8 mouse cellular contexts compared by ENCODE assay signal in the genomic region with DNA sequence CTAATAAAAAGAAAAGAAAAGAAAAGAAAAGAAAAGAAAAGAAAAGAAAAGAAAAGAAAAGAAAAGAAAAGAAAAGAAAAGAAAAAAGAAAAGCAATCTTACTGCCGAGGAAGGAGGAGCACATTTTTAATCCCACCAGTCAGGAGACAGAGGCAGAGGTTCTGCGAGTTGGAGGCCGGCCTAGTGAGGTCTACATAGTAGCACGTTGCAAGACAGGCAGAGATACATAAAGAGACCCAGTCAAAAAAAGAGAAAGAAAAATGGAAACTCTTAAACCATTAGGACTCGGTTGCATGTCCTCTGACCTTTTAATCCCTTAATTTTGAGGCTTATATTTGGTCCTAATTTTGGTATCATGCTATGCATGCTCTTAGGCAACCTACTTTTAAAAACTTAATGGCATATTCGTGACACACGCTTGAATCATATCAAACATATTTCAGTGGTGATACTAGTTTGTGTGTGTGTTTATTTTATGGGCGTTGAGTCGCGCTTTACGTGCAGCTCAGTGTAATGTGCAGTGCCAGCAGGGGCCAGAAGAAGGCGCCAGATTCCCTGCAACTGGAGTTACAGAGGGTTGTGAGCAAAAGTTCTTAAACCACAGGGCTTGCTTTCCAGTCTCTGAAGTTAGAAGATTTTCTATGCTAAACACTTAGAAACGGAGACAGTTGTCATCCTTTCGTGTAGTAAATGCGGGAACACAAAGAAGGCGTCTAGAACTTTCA. TPM values are rescaled to one million over a fixed set of nuclear protein-coding genes. Genes with fewer than 3 reads are reported as not detected.
A peak's percentile ranks its signal among the peaks of the same experiment; 100 is the strongest.
DNase-seq lines count a peak whose midpoint lies in the region; ATAC-seq and TF ChIP-seq lines count a peak whose summit lies in the region.

No protein-coding gene starts in this region.

- no peak for TF ChIP-seq POLR2A in bone marrow macrophage, adult 2 months (IDR thresholded peaks at IDR 0.05; ENCODE audit: borderline replicate concordance, low read depth, low read length)
- TF ChIP-seq POLR2A in myocyte (IDR thresholded peaks at IDR 0.05; ENCODE audit: insufficient read length, low read depth): no peak

- TF ChIP-seq CTCF in C2C12 (IDR thresholded peaks at IDR 0.05; ENCODE audit: control insufficient read depth, insufficient read depth, insufficient read length): peak; percentile 63
- peak; percentile 77; the same call in 1 of the 2 replicates for TF ChIP-seq CTCF in bone marrow macrophage, adult 2 months (IDR thresholded peaks at IDR 0.05; ENCODE audit: low read depth, low read length)

- 10% methylated on average over 16 of the region's 16 CpGs for WGBS in heart, embryonic 11.5 days (ENCODE audit: insufficient replicate concordance)
- 11% methylated on average over 16 of the region's 16 CpGs for WGBS in kidney, embryonic 14.5 days
- WGBS in liver, embryonic 11.5 days: 8% methylated on average over 16 of the region's 16 CpGs
- 8% methylated on average over 16 of the region's 16 CpGs for WGBS in stomach, embryonic 15.5 days

- H3K4me3 ChIP-seq in C2C12 (ENCODE audit: insufficient read depth, poor library complexity, severe bottlenecking) (no peak overlapping the region), myocyte (peak overlapping the region; percentile 25)
- H3K4me3 ChIP-seq in bone marrow macrophage, adult 2 months (ENCODE audit: insufficient read depth, low read length): peak overlapping the region; percentile 22
- peak overlapping the region; percentile 66 for H3K4me3 ChIP-seq in heart, embryonic 11.5 days (ENCODE audit: low read depth, low read length)
- peak overlapping the region; percentile 60 for H3K4me3 ChIP-seq in kidney, embryonic 14.5 days (ENCODE audit: low read length)
- H3K4me3 ChIP-seq in liver, embryonic 11.5 days (ENCODE audit: low read depth, low read length): peak overlapping the region; percentile 67
- H3K4me3 ChIP-seq in stomach, embryonic 15.5 days (replicated peaks): peak overlapping the region; percentile 67

- peak overlapping the region; percentile 97 for H3K4me2 ChIP-seq in heart, embryonic 11.5 days
- H3K4me2 ChIP-seq in kidney, embryonic 14.5 days (replicated peaks; ENCODE audit: low read depth, low read length): peak overlapping the region; percentile 93
- H3K4me2 ChIP-seq in liver, embryonic 11.5 days: peak overlapping the region; percentile 99
- H3K4me2 ChIP-seq in myocyte (ENCODE audit: low read depth): peak overlapping the region; percentile 90
- H3K4me2 ChIP-seq in stomach, embryonic 15.5 days: peak overlapping the region; percentile 97

- H3K36me3 ChIP-seq in C2C12 (ENCODE audit: control insufficient read depth, insufficient read depth): peaks cover 17% of the 10 kb centered on the region
- no peaks in the 10 kb centered on the region for H3K36me3 ChIP-seq in heart, embryonic 11.5 days (ENCODE audit: control insufficient read depth, insufficient read depth, low read length)
- H3K36me3 ChIP-seq in kidney, embryonic 14.5 days (ENCODE audit: control insufficient read depth, insufficient read depth, low read length): peaks cover 9% of the 10 kb centered on the region; the same call in 1 of the 2 replicates
- peaks cover 3% of the 10 kb centered on the region for H3K36me3 ChIP-seq in liver, embryonic 11.5 days (ENCODE audit: control insufficient read depth, insufficient read depth, low read length)
- H3K36me3 ChIP-seq in myocyte (ENCODE audit: control insufficient read depth, insufficient read depth): no peaks in the 10 kb centered on the region
- H3K36me3 ChIP-seq in stomach, embryonic 15.5 days: 0 out of 2 replicates have a peak, but pooled peaks cover 5% of the 10 kb centered on the region

- H3K9ac ChIP-seq in heart, embryonic 11.5 days (ENCODE audit: low read depth, low read length): no peak overlapping the region
- no peak overlapping the region for H3K9ac ChIP-seq in kidney, embryonic 14.5 days (ENCODE audit: low read depth, low read length)
- H3K9ac ChIP-seq in liver, embryonic 11.5 days (ENCODE audit: low read depth, low read length): no peak overlapping the region
- no peak overlapping the region for H3K9ac ChIP-seq in stomach, embryonic 15.5 days

- H3K27ac ChIP-seq in bone marrow macrophage, adult 2 months (ENCODE audit: insufficient read depth, low read depth, low read length): peak overlapping the region; percentile 22; the same call in 1 of the 2 replicates
- no peak overlapping the region for H3K27ac ChIP-seq in heart, embryonic 11.5 days (ENCODE audit: low read depth, low read length)
- H3K27ac ChIP-seq in kidney, embryonic 14.5 days (ENCODE audit: low read depth, low read length): no peak overlapping the region
- H3K27ac ChIP-seq in liver, embryonic 11.5 days (ENCODE audit: low read depth, low read length): peak overlapping the region; percentile 44; the same call in 1 of the 2 replicates
- peak overlapping the region; percentile 70; the same call in 1 of the 2 replicates for H3K27ac ChIP-seq in stomach, embryonic 15.5 days

- H3K9me3 ChIP-seq in heart, embryonic 11.5 days (replicated peaks; ENCODE audit: control insufficient read depth, low read length): no peaks in the 10 kb centered on the region
- no peaks in the 10 kb centered on the region for H3K9me3 ChIP-seq in kidney, embryonic 14.5 days (ENCODE audit: control insufficient read depth, low read length)
- H3K9me3 ChIP-seq in liver, embryonic 11.5 days (ENCODE audit: control insufficient read depth, low read length): peaks cover 3% of the 10 kb centered on the region; the same call in 1 of the 2 replicates
- H3K9me3 ChIP-seq in stomach, embryonic 15.5 days: no peaks in the 10 kb centered on the region

- peak; percentile 77 for DNase-seq in liver, embryonic 11.5 days (ENCODE audit: low spot score)

- ATAC-seq in erythroblast, adult 5-6 weeks (replicated peaks; ENCODE audit: low FRiP score, poor library complexity, severe bottlenecking): peak; percentile 76
- ATAC-seq in heart, embryonic 11.5 days (replicated peaks; ENCODE audit: insufficient number of reproducible peaks, low FRiP score, low TSS enrichment): no peak
- peak; percentile 69 for ATAC-seq in kidney, embryonic 14.5 days (ENCODE audit: low FRiP score, low TSS enrichment)
- ATAC-seq in liver, embryonic 11.5 days (replicated peaks; ENCODE audit: low FRiP score): peak; percentile 27; the same call in 1 of the 2 replicates
- ATAC-seq in stomach, embryonic 15.5 days (ENCODE audit: insufficient read depth, low FRiP score, low read depth): no peak; the same call in 1 of the 2 replicates

- peaks cover 5% of the 10 kb centered on the region; the same call in 1 of the 2 replicates for H3K4me1 ChIP-seq in bone marrow macrophage, adult 2 months (ENCODE audit: control insufficient read depth, insufficient read depth, low read length)
- peaks cover 9% of the 10 kb centered on the region; the same call in 1 of the 2 replicates for H3K4me1 ChIP-seq in heart, embryonic 11.5 days (ENCODE audit: control insufficient read depth, insufficient read depth, low read length)
- H3K4me1 ChIP-seq in kidney, embryonic 14.5 days (ENCODE audit: control insufficient read depth, insufficient read depth, low read length): peaks cover 3% of the 10 kb centered on the region; the same call in 1 of the 2 replicates
- peaks cover 16% of the 10 kb centered on the region for H3K4me1 ChIP-seq in liver, embryonic 11.5 days (replicated peaks; ENCODE audit: control insufficient read depth, insufficient read depth, low read length)
- 0 out of 2 replicates have a peak, but pooled peaks cover 5% of the 10 kb centered on the region for H3K4me1 ChIP-seq in stomach, embryonic 15.5 days

- H3ac ChIP-seq in C2C12 (ENCODE audit: control insufficient read depth, insufficient read length, low read depth) (no peak overlapping the region), myocyte (ENCODE audit: control insufficient read depth, insufficient read length) (peak overlapping the region; percentile 41)

- no peaks in the 10 kb centered on the region for H3K27me3 ChIP-seq in C2C12 (ENCODE audit: control insufficient read depth, insufficient read depth, insufficient read length)
- H3K27me3 ChIP-seq in heart, embryonic 11.5 days (ENCODE audit: control insufficient read depth, insufficient read depth, low read length): peaks cover 21% of the 10 kb centered on the region
- peaks cover 5% of the 10 kb centered on the region; the same call in 1 of the 2 replicates for H3K27me3 ChIP-seq in kidney, embryonic 14.5 days (ENCODE audit: control insufficient read depth, insufficient read depth, low read length)
- 0 out of 2 replicates have a peak, but pooled peaks cover 3% of the 10 kb centered on the region for H3K27me3 ChIP-seq in liver, embryonic 11.5 days (replicated peaks; ENCODE audit: control insufficient read depth, insufficient read depth, low read length)
- no peaks in the 10 kb centered on the region for H3K27me3 ChIP-seq in myocyte (ENCODE audit: control insufficient read depth, insufficient read depth, insufficient read length)
- H3K27me3 ChIP-seq in stomach, embryonic 15.5 days (replicated peaks): no peaks in the 10 kb centered on the region

- no peaks in the 10 kb centered on the region for H3K79me2 ChIP-seq in C2C12 (ENCODE audit: control insufficient read depth, insufficient read depth)
- no peaks in the 10 kb centered on the region for H3K79me2 ChIP-seq in myocyte (ENCODE audit: control insufficient read depth, insufficient read depth)

- no peaks in the 10 kb centered on the region for H3K79me3 ChIP-seq in C2C12 (ENCODE audit: low read depth)

RNA-seq across cellular contexts. Expression of a gene that starts 18.9 kb away (rescaled TPM):
- polyA plus RNA-seq in C2C12 (2012; fragmentation: generic; extraction: Trizol) (115 TPM), myocyte (2012; fragmentation: generic; extraction: Trizol) (62.3 TPM)
- polyA plus RNA-seq in bone marrow macrophage, adult 2 months (2012; ENCODE audit: insufficient read depth, insufficient read length, missing spikeins): 41.8 and 43.4 TPM in 2 replicates
- total RNA-seq in erythroblast, adult 5-6 weeks (2015; ENCODE audit: low replicate concordance): 17.3 and 25.7 TPM in 2 replicates
- total RNA-seq in erythroblast, adult 5-6 weeks (2017; ENCODE audit: low replicate concordance): 13.1 and 16.7 TPM in 2 replicates
- 75.7 and 84.2 TPM in 2 replicates for polyA plus RNA-seq in heart, embryonic 11.5 days (2014; fragmentation: Nextera tagmentation; extraction: Ambion mirVana)
- polyA plus RNA-seq in kidney, embryonic 14.5 days (2014; fragmentation: Nextera tagmentation; extraction: Ambion mirVana): 64.0 and 65.8 TPM in 2 replicates
- 108 and 109 TPM in 2 replicates for polyA plus RNA-seq in liver, embryonic 11.5 days (2014; fragmentation: Nextera tagmentation; extraction: Ambion mirVana)
- polyA plus RNA-seq in stomach, embryonic 15.5 days (2015; fragmentation: Nextera tagmentation; extraction: Ambion mirVana): 88.6 and 96.7 TPM in 2 replicates

RNA-seq across cellular contexts. Expression of a gene that starts 28.0 kb away (rescaled TPM):
- 0.12 TPM for polyA plus RNA-seq in C2C12 (2012; fragmentation: generic; extraction: Trizol)
- polyA plus RNA-seq in bone marrow macrophage, adult 2 months (2012; ENCODE audit: insufficient read depth, insufficient read length, missing spikeins): 41.5 and 58.1 TPM in 2 replicates
- total RNA-seq in erythroblast, adult 5-6 weeks (2015; ENCODE audit: low replicate concordance): 1.0 and 16.5 TPM in 2 replicates
- 3.8 and 6.5 TPM in 2 replicates for total RNA-seq in erythroblast, adult 5-6 weeks (2017; ENCODE audit: low replicate concordance)
- polyA plus RNA-seq in heart, embryonic 11.5 days (2014; fragmentation: Nextera tagmentation; extraction: Ambion mirVana): 0.49 and 1.8 TPM in 2 replicates
- 1.4 and 1.8 TPM in 2 replicates for polyA plus RNA-seq in kidney, embryonic 14.5 days (2014; fragmentation: Nextera tagmentation; extraction: Ambion mirVana)
- polyA plus RNA-seq in liver, embryonic 11.5 days (2014; fragmentation: Nextera tagmentation; extraction: Ambion mirVana): 13.9 and 15.6 TPM in 2 replicates
- 0.14 TPM for polyA plus RNA-seq in myocyte (2012; fragmentation: generic; extraction: Trizol)
- 5.2 and 5.3 TPM in 2 replicates for polyA plus RNA-seq in stomach, embryonic 15.5 days (2015; fragmentation: Nextera tagmentation; extraction: Ambion mirVana)

RNA-seq across cellular contexts. Expression of a gene that starts 57.2 kb away (rescaled TPM):
- polyA plus RNA-seq in C2C12 (2012; fragmentation: generic; extraction: Trizol): 311 TPM
- polyA plus RNA-seq in bone marrow macrophage, adult 2 months (2012; ENCODE audit: insufficient read depth, insufficient read length, missing spikeins): 204 and 219 TPM in 2 replicates
- total RNA-seq in erythroblast, adult 5-6 weeks (2015; ENCODE audit: low replicate concordance): 423 and 438 TPM in 2 replicates
- 88.0 and 170 TPM in 2 replicates for total RNA-seq in erythroblast, adult 5-6 weeks (2017; ENCODE audit: low replicate concordance)
- 213 and 243 TPM in 2 replicates for polyA plus RNA-seq in heart, embryonic 11.5 days (2014; fragmentation: Nextera tagmentation; extraction: Ambion mirVana)
- 378 and 408 TPM in 2 replicates for polyA plus RNA-seq in kidney, embryonic 14.5 days (2014; fragmentation: Nextera tagmentation; extraction: Ambion mirVana)
- polyA plus RNA-seq in liver, embryonic 11.5 days (2014; fragmentation: Nextera tagmentation; extraction: Ambion mirVana): 586 and 618 TPM in 2 replicates
- 228 TPM for polyA plus RNA-seq in myocyte (2012; fragmentation: generic; extraction: Trizol)
- polyA plus RNA-seq in stomach, embryonic 15.5 days (2015; fragmentation: Nextera tagmentation; extraction: Ambion mirVana): 259 and 284 TPM in 2 replicates

Comparison
In these comparisons a context has a peak if more than half of its experiments do, and no peak if none do; other contexts are left out.
1. H3K27ac ChIP-seq: peak in bone marrow macrophage, adult 2 months (single experiment), liver, embryonic 11.5 days (single experiment) and stomach, embryonic 15.5 days (single experiment); none in heart, embryonic 11.5 days (single experiment) and kidney, embryonic 14.5 days (single experiment).
2. ATAC-seq: peak in erythroblast, adult 5-6 weeks (single experiment), kidney, embryonic 14.5 days (single experiment) and liver, embryonic 11.5 days (single experiment); none in heart, embryonic 11.5 days (single experiment) and stomach, embryonic 15.5 days (single experiment).
3. Peak in every context shown above with its lines, with median percentiles within 50 percentile points of each other: H3K4me2 ChIP-seq.